Mouse (Mus musculus) granulocyte monocyte progenitor cell, adult 5-6 weeks (primary cell): Measurements from ENCODE around the gene Gpnmb. TPM values are rescaled to one million over a fixed set of nuclear protein-coding genes. Genes with fewer than 3 reads are reported as not detected.

ENCODE experiments used
- ATAC-seq: replicated peaks from 2 replicates; pipeline ENCODE4 v1.8.0; 2016; ENCODE audit warnings: mild to moderate bottlenecking, moderate TSS enrichment, inconsistent platforms; ENCODE audit not compliant: poor library complexity, severe bottlenecking
- total RNA-seq, 2 experiments: library from RNA; stranded (forward) in 1 of 2; stranded (reverse) in 1 of 2; fragments of 200-712, 200-1000 nt in 1 of 2; fragments of >200 nt in 1 of 2; fragmentation: Nextera tagmentation in 1 of 2; gene quantifications; 2 replicates each; pipeline ENCODE4 v1.2.3; 2014 to 2017

Gpnmb gene
- total RNA-seq, 2 experiments from 2014 or later = 2.5 TPM; not detected in 1

GRCm38 (mm10) chr6:49083008-49083407 is 46.7 kb downstream of the Gpnmb start:
- no peak for ATAC-seq

- ATAC-seq = no peak
Observed at GRCm38 (mm10) chr6:49094968-49095367, 58.6 kb downstream of the Gpnmb start.

GRCm38 (mm10) chr6:49096421-49096820 is 60.1 kb downstream of the Gpnmb start:
- no peak for ATAC-seq

- no peak for ATAC-seq
Observed at GRCm38 (mm10) chr6:49096933-49097461, 60.7 kb downstream of the Gpnmb start.

GRCm38 (mm10) chr6:49097596-49098110 is 61.3 kb downstream of the Gpnmb start:
- ATAC-seq = no peak

- ATAC-seq = no peak
Observed at GRCm38 (mm10) chr6:49099086-49099485, 62.7 kb downstream of the Gpnmb start.

- peak; percentile 30; the same call in 1 of the 2 replicates for ATAC-seq
Observed at GRCm38 (mm10) chr6:49106746-49107500, 70.6 kb downstream of the Gpnmb start.

GRCm38 (mm10) chr6:49109196-49109595 is 72.8 kb downstream of the Gpnmb start:
- no peak for ATAC-seq

- no peak for ATAC-seq
Observed at GRCm38 (mm10) chr6:49113895-49114294, 77.5 kb downstream of the Gpnmb start.

GRCm38 (mm10) chr6:49114457-49114856 is 78.1 kb downstream of the Gpnmb start:
- ATAC-seq = no peak

- ATAC-seq = no peak
Observed at GRCm38 (mm10) chr6:49115550-49115949, 79.2 kb downstream of the Gpnmb start.

- no peak for ATAC-seq
Observed at GRCm38 (mm10) chr6:49116241-49116640, 79.9 kb downstream of the Gpnmb start.

GRCm38 (mm10) chr6:49118446-49118845 is 82.1 kb downstream of the Gpnmb start:
- ATAC-seq = no peak

- ATAC-seq = no peak
Observed at GRCm38 (mm10) chr6:49119462-49120135, 83.3 kb downstream of the Gpnmb start.

- no peak for ATAC-seq
Observed at GRCm38 (mm10) chr6:49120370-49120769, 84.0 kb downstream of the Gpnmb start.

Other genes starting within 250 kb of the Gpnmb start
- 36.2 and 69.4 TPM in 2 replicates for gene Tmem176a, start 195.6 kb upstream of the Gpnmb start, total RNA-seq (2014; fragmentation: Nextera tagmentation)
- 18.9 and 45.3 TPM in 2 replicates for gene Tmem176a, start 195.6 kb upstream of the Gpnmb start, total RNA-seq (2017)
- 127 TPM in 2 replicates for gene Tmem176b, start 195.1 kb upstream of the Gpnmb start, total RNA-seq (2014; fragmentation: Nextera tagmentation)
- gene Tmem176b, start 195.1 kb upstream of the Gpnmb start, total RNA-seq (2017) = 88.4 and 105 TPM in 2 replicates
- 0.41 and 1.8 TPM in 2 replicates for gene Aoc1, start 163.7 kb upstream of the Gpnmb start, total RNA-seq (2014; fragmentation: Nextera tagmentation)
- 0.69 TPM in 1 of 2 replicates, not detected in the other for gene Aoc1, start 163.7 kb upstream of the Gpnmb start, total RNA-seq (2017)
- not detected in 2 replicates for gene 1600015I10Rik, start 106.7 kb upstream of the Gpnmb start, total RNA-seq (2014; fragmentation: Nextera tagmentation)
- gene 1600015I10Rik, start 106.7 kb upstream of the Gpnmb start, total RNA-seq (2017) = not detected in 2 replicates
- not detected in 2 replicates for gene Doxl2, start 61.6 kb upstream of the Gpnmb start, total RNA-seq (2014; fragmentation: Nextera tagmentation)
- gene Doxl2, start 61.6 kb upstream of the Gpnmb start, total RNA-seq (2017) = not detected in 2 replicates
- gene Svs1, start 49.7 kb upstream of the Gpnmb start, total RNA-seq (2014; fragmentation: Nextera tagmentation) = not detected in 2 replicates
- gene Svs1, start 49.7 kb upstream of the Gpnmb start, total RNA-seq (2017) = not detected in 2 replicates
- 30.3 and 42.4 TPM in 2 replicates for gene Malsu1, start 37.2 kb downstream of the Gpnmb start, total RNA-seq (2014; fragmentation: Nextera tagmentation)
- gene Malsu1, start 37.2 kb downstream of the Gpnmb start, total RNA-seq (2017) = 14.2 and 23.8 TPM in 2 replicates
- 0.26 TPM in 1 of 2 replicates, not detected in the other for gene Igf2bp3, start 178.4 kb downstream of the Gpnmb start, total RNA-seq (2014; fragmentation: Nextera tagmentation)
- gene Igf2bp3, start 178.4 kb downstream of the Gpnmb start, total RNA-seq (2017) = under 0.01 and 0.09 TPM in 2 replicates
- gene Tra2a, start 227.5 kb downstream of the Gpnmb start, total RNA-seq (2014; fragmentation: Nextera tagmentation) = 171 and 173 TPM in 2 replicates
- gene Tra2a, start 227.5 kb downstream of the Gpnmb start, total RNA-seq (2017) = 179 and 205 TPM in 2 replicates